Comparison of ENCODE assay signal across 19 mouse cellular contexts in the genomic region with DNA sequence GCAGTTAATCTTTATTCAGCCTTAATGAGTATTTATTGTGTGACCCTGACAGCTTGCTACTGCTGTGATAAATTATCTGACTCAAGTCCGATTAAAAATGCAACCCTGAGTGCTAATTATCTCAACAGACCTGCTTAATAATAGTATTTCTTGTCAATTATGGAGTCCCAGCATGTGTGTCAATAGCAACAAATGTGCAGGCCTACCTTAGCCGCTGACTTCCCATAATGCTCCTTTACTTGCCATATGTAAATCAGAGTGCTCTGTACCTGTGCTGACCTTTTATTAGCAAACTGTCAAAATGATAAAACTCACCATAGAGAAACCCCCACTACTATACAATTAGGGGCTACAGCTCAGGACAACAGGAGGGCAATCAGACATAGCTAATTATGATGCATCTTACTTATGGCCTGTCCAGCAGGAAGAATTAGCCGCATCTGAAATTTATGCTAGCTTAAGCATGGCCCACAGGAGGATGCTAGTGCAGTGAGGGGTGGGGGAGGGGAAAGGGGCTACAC.
DNase-seq lines count a peak whose midpoint lies in the region; ATAC-seq lines count a peak whose summit lies in the region.
"Had no signal": no experiment of that assay in that cellular context is flagged by ENCODE, and none has a peak within 500 bp of the region (broad histone marks: within the 10 kb centered on the region; RNA-seq: fewer than 3 reads in every experiment).

No protein-coding gene starts in this region.

- H3K27ac ChIP-seq in midbrain, embryonic 13.5 days, result peak overlapping the region; percentile 76
- H3K27ac ChIP-seq in midbrain, embryonic 11.5 days (ENCODE audit: low read depth, low read length), result no peak overlapping the region
- H3K27ac ChIP-seq in forebrain, embryonic 14.5 days (ENCODE audit: low read depth, low read length), result no peak overlapping the region
- peak overlapping the region; percentile 52; the same call in 1 of the 2 replicates for H3K27ac ChIP-seq in hindbrain, embryonic 15.5 days (replicated peaks)
- H3K27ac ChIP-seq: heart, embryonic 10.5 days; layer of hippocampus, adult 2 months; limb, embryonic 13.5 days; liver, embryonic 14.5 days; lung, embryonic 15.5 days had no signal

- no peak overlapping the region for H3K9ac ChIP-seq in midbrain, embryonic 13.5 days (replicated peaks)
- no peak overlapping the region for H3K9ac ChIP-seq in midbrain, embryonic 11.5 days (ENCODE audit: low read length)
- H3K9ac ChIP-seq in forebrain, embryonic 14.5 days (ENCODE audit: low read length), result no peak overlapping the region
- no peak overlapping the region for H3K9ac ChIP-seq in hindbrain, embryonic 15.5 days
- H3K9ac ChIP-seq: limb, embryonic 13.5 days; liver, embryonic 14.5 days; lung, embryonic 15.5 days had no signal

- H3K4me3 ChIP-seq in midbrain, embryonic 13.5 days (replicated peaks), result no peak overlapping the region
- no peak overlapping the region for H3K4me3 ChIP-seq in midbrain, embryonic 11.5 days (ENCODE audit: low read depth, low read length)
- H3K4me3 ChIP-seq in forebrain, embryonic 14.5 days (ENCODE audit: low read depth, low read length), result no peak overlapping the region
- H3K4me3 ChIP-seq in hindbrain, embryonic 15.5 days, result no peak overlapping the region
- H3K4me3 ChIP-seq: heart, embryonic 10.5 days; layer of hippocampus, adult 2 months; limb, embryonic 13.5 days; lung, embryonic 15.5 days had no signal

- no peaks in the 10 kb centered on the region for H3K27me3 ChIP-seq in midbrain, embryonic 13.5 days
- no peaks in the 10 kb centered on the region for H3K27me3 ChIP-seq in midbrain, embryonic 11.5 days (ENCODE audit: control insufficient read depth, insufficient read depth, low read length)
- peaks cover 65% of the 10 kb centered on the region for H3K27me3 ChIP-seq in forebrain, embryonic 14.5 days (replicated peaks; ENCODE audit: control insufficient read depth, insufficient read depth, low read length)
- no peaks in the 10 kb centered on the region for H3K27me3 ChIP-seq in hindbrain, embryonic 15.5 days
- H3K27me3 ChIP-seq: CH12.LX; limb, embryonic 13.5 days; lung, embryonic 15.5 days had no signal

- peaks cover 70% of the 10 kb centered on the region for H3K4me1 ChIP-seq in midbrain, embryonic 13.5 days (replicated peaks)
- peaks cover 5% of the 10 kb centered on the region; the same call in 1 of the 2 replicates for H3K4me1 ChIP-seq in midbrain, embryonic 11.5 days (ENCODE audit: control insufficient read depth, insufficient read depth, low read length)
- peaks cover 33% of the 10 kb centered on the region for H3K4me1 ChIP-seq in forebrain, embryonic 14.5 days (ENCODE audit: control insufficient read depth, insufficient read depth, low read length)
- peaks cover 73% of the 10 kb centered on the region for H3K4me1 ChIP-seq in hindbrain, embryonic 15.5 days (replicated peaks)

- WGBS in midbrain, embryonic 13.5 days, result 40% methylated on average over 3 of the region's 3 CpGs
- WGBS in midbrain, embryonic 11.5 days, result 82% methylated on average over 3 of the region's 3 CpGs
- WGBS in forebrain, embryonic 14.5 days, result 17% methylated on average over 3 of the region's 3 CpGs
- WGBS in hindbrain, embryonic 15.5 days, result 26% methylated on average over 3 of the region's 3 CpGs

- DNase-seq in midbrain, embryonic 11.5 days (ENCODE audit: low spot score, missing footprints), result no peak
- peak; percentile 84 for DNase-seq in forebrain, embryonic 14.5 days (ENCODE audit: low spot score)
- peak; percentile 73 for DNase-seq in retina, postnatal 1 day
- DNase-seq in ovary, postnatal 14 days (ENCODE audit: low spot score), result no peak
- DNase-seq: cerebellum, adult 8-10 months; kidney, adult 2 months; kidney, postnatal 14 days; layer of hippocampus, postnatal 36 days; right cerebral cortex, adult 18-20 months; thymus, postnatal 25 days had no signal

- no peak overlapping the region for H3K4me2 ChIP-seq in midbrain, embryonic 13.5 days (replicated peaks)
- no peak overlapping the region for H3K4me2 ChIP-seq in midbrain, embryonic 11.5 days
- no peak overlapping the region for H3K4me2 ChIP-seq in forebrain, embryonic 14.5 days (ENCODE audit: low read length)
- no peak overlapping the region for H3K4me2 ChIP-seq in hindbrain, embryonic 15.5 days
- H3K4me2 ChIP-seq: limb, embryonic 13.5 days; lung, embryonic 15.5 days had no signal

- H3K9me3 ChIP-seq in midbrain, embryonic 13.5 days, result no peaks in the 10 kb centered on the region
- H3K9me3 ChIP-seq in midbrain, embryonic 11.5 days (ENCODE audit: control insufficient read depth, low read length), result no peaks in the 10 kb centered on the region
- no peaks in the 10 kb centered on the region for H3K9me3 ChIP-seq in forebrain, embryonic 14.5 days (replicated peaks; ENCODE audit: control insufficient read depth, low read length)
- no peaks in the 10 kb centered on the region for H3K9me3 ChIP-seq in hindbrain, embryonic 15.5 days
- H3K9me3 ChIP-seq: heart, embryonic 10.5 days; limb, embryonic 13.5 days; lung, embryonic 15.5 days had no signal

- peak; percentile 29; the same call in 1 of the 2 replicates for ATAC-seq in midbrain, embryonic 13.5 days
- no peak for ATAC-seq in midbrain, embryonic 11.5 days (ENCODE audit: low FRiP score)
- ATAC-seq in forebrain, embryonic 14.5 days, result peak; percentile 65
- ATAC-seq in hindbrain, embryonic 15.5 days (ENCODE audit: low FRiP score, low read depth), result peak; percentile 54
- ATAC-seq in megakaryocyte, adult 5-6 weeks (ENCODE audit: poor library complexity, severe bottlenecking), result no peak

- no peaks in the 10 kb centered on the region for H3K36me3 ChIP-seq in midbrain, embryonic 13.5 days
- no peaks in the 10 kb centered on the region for H3K36me3 ChIP-seq in midbrain, embryonic 11.5 days (ENCODE audit: control insufficient read depth, insufficient read depth, low read length)
- no peaks in the 10 kb centered on the region for H3K36me3 ChIP-seq in forebrain, embryonic 14.5 days (ENCODE audit: control insufficient read depth, insufficient read depth, low read length)
- no peaks in the 10 kb centered on the region for H3K36me3 ChIP-seq in hindbrain, embryonic 15.5 days
- H3K36me3 ChIP-seq: heart, embryonic 10.5 days; limb, embryonic 13.5 days; lung, embryonic 15.5 days had no signal

Comparison
In these comparisons a context has a peak if more than half of its experiments do, and no peak if none do; other contexts are left out.
1. ATAC-seq: peak in midbrain, embryonic 13.5 days (single experiment), forebrain, embryonic 14.5 days (single experiment) and hindbrain, embryonic 15.5 days (single experiment); none in midbrain, embryonic 11.5 days (single experiment) and megakaryocyte, adult 5-6 weeks (single experiment).
2. H3K27ac ChIP-seq: peak in midbrain, embryonic 13.5 days (single experiment) and hindbrain, embryonic 15.5 days (single experiment); none in midbrain, embryonic 11.5 days (single experiment) and forebrain, embryonic 14.5 days (single experiment).
3. DNase-seq: peak in forebrain, embryonic 14.5 days (single experiment) and retina, postnatal 1 day (single experiment); none in midbrain, embryonic 11.5 days (single experiment) and ovary, postnatal 14 days (single experiment).